Mouse (Mus musculus) megakaryocyte, embryonic 14.5 days (primary cell): Measurements from ENCODE around the gene Fgfr2.

Experiments
- FLI1 ChIP-seq: IDR thresholded peaks from 2 replicates; pipeline ENCODE4 v1.6.1; 2012; ENCODE audit warnings: low read length, inconsistent platforms, mixed read lengths
- GATA1 ChIP-seq: IDR thresholded peaks from 3 replicates; pipeline ENCODE4 v1.6.1; 2012; ENCODE audit warnings: mixed read lengths, low read length, inconsistent platforms, borderline replicate concordance

GRCm38 (mm10) chr7:130894931-130895617, 2228.1 kb downstream of the Fgfr2 start:
- TF ChIP-seq GATA1 (no peak), FLI1 (no peak)
